Mouse (Mus musculus) myocyte (in vitro differentiated cells): ENCODE results near the gene Rabep2.

ENCODE experiments used
- E2F4 ChIP-seq: IDR thresholded peaks from one replicate; pipeline ENCODE4 v1.6.1; 2011; ENCODE audit warnings: mild to moderate bottlenecking, control low read depth, moderate library complexity; ENCODE audit not compliant: insufficient read depth
- POLR2A ChIP-seq: IDR thresholded peaks from one replicate; pipeline ENCODE4 v1.6.1; 2011; ENCODE audit warnings: low read depth, mild to moderate bottlenecking, control low read depth, moderate library complexity; ENCODE audit not compliant: insufficient read length
- SRF ChIP-seq: IDR thresholded peaks from one replicate; pipeline ENCODE4 v1.6.1; 2011; ENCODE audit warnings: low read depth; ENCODE audit not compliant: control insufficient read depth, insufficient read length

- TF ChIP-seq E2F4 = no peak
- TF ChIP-seq POLR2A = no peak
- TF ChIP-seq SRF = no peak
Measured at GRCm38 (mm10) chr7:126473470-126474086, 45.0 kb downstream of the Rabep2 start.
